Mouse (Mus musculus) lung, postnatal 4 days (tissue): ENCODE measurements around the gene Thrsp.
"Not testable (repeated sequence)": the region's sequence is repeated elsewhere in the genome, so short reads cannot be mapped to it uniquely, and the experiment has no call there.

Source experiments
- DNase-seq, 2 experiments: peaks; one replicate each; pipeline ENCODE4 v3.0.0; 2021

Gene Thrsp

GRCm38 (mm10) chr7:97416906-97417777, at the start of gene Thrsp:
Gene Thrsp (minus strand): TSS chr7:97417730.
- DNase-seq = peak; percentile 50 to 62

DNA sequence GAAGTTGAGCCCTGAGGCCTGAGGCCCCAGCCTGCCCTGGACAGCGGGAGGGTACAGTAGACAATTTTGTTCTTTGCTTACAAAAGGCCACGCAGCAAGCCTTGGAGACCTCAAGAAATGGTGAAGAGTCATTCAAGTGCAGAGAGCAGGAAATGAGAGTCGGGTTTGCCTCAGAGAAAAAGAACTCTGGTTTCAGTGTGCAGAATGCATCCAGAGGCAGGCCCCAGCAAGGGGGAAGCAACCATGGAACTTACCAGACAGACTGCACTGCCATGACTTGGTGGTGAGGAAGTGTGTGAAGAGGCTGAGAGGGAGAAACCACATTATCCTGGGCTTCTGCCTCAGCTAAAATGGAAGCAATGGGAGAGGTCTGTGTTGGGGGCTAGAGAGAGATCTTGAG, 38.0 kb upstream of the Thrsp start:
- no peak for DNase-seq

- DNase-seq = no peak
Measured at GRCm38 (mm10) chr7:97454795-97455194, 37.3 kb upstream of the Thrsp start.

DNA sequence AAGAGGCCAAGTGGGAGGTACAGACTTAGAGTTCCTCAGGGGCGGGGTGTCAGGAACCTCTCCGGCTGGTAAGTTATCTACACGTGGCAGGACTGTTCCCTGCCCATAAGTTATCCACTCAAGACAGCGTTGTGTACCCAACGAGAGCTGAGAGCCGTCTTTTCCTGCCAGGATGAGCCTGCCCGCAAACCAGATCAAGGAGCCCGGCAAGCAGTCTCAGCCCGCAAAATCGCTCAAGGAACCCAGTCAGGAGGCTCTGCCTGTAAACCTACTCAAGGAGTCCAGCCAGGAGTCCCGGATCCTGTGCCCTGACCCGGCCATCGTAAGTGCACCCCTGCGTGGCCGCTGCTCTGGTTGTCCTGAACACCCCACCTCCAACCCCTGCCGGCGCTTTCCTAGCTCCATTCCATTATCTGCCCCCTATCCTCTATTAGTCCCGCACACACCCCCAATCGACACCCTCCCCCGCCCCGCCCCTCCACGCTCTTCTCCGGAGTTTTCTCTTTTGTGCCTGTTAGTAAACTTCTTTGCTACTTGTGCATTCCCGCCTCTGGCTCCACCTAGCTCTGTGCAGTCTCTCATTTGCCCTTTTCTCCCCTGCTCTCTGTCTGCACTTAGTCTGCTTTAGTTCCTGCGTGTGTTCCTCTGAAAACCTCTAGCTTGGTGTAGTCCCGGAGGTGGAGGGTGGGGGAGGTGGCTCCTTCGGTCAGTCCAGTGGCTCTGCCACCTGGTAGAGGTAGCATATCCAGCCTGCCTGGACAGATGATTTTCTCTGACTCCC, 35.8 kb upstream of the Thrsp start:
- peak; percentile 41 to 44 for DNase-seq

GRCm38 (mm10) chr7:97452196-97452595, 34.7 kb upstream of the Thrsp start:
- DNase-seq = no peak

DNA sequence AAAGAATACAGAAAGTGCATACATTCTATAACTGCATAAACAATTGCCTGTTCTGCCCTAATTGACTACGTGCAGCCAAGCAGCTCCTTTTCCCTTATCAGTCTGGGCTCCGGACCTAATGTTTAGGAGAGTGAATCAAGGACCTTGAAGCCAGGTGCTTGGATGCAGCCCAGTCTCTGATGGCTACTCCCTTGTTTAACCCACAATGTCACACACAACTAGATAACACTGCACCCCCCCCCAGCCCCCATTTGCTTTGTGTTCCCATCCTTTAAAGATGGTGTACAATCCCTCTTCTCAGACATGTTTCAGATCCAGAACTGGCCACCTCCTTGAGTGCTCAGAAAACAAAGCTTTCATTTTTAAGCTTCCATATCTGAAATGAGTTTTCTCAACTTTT, 33.5 kb upstream of the Thrsp start, which contains the start of gene Kctd14:
Gene Kctd14 (plus strand): TSS at position 301 of the 400 bp plus-strand sequence.
- not testable (repeated sequence) for DNase-seq

- no peak for DNase-seq
Measured at GRCm38 (mm10) chr7:97447050-97447531, 29.6 kb upstream of the Thrsp start.

DNA sequence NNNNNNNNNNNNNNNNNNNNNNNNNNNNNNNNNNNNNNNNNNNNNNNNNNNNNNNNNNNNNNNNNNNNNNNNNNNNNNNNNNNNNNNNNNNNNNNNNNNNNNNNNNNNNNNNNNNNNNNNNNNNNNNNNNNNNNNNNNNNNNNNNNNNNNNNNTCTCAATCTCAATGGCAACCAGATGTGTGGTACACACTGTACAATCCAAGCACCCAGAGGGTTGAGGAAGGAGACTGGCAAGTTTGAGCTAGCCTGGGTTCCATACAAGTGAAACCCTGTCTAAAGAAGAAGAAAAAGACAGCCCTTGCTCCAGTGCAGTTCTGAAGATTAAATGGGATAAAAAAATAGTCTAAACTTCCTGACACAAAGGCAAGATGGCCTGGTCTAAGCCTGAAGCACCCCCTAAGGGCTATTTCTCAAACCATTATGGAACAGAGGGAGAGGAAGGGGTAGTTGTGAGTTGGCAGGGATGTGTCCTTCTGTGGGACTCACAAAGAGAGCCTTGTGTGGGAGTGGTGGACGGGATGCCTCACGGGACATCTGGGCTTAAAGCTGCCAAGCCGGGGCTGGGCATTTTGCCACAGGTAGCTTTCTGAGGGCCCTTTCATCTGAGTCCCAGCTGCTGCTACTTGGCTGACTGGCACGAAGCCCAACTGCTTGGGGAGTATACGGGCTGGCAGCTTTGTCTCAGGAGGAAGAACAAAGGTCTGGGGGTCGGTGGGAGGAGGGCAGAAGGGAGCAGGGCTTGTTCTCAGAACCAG, 28.8 kb upstream of the Thrsp start:
- DNase-seq = peak; percentile 87 to 92

GRCm38 (mm10) chr7:97438986-97439385, 21.5 kb upstream of the Thrsp start:
- no peak for DNase-seq

DNA sequence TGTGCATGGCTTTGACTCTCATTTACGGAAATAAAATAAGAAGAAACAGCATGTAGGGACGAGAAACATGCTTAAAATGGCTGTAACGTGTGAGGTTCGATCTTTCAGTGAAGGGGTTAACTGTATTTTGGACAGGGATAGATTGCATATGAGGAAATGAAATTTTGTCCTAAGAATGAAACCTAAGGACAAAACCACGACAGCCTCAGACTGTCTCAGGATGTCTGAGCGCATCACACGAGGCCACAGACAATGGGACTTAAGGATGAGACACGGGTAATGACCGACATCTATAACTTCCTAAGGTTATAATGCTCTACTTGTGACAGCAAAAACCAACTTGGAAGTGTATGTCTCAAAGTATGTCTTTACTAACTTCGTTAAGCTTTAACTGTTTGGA, 17.0 kb upstream of the Thrsp start:
- no peak for DNase-seq

GRCm38 (mm10) chr7:97433517-97433916, 16.0 kb upstream of the Thrsp start:
- not testable (repeated sequence) for DNase-seq

- no peak for DNase-seq
Measured at GRCm38 (mm10) chr7:97429705-97430104, 12.2 kb upstream of the Thrsp start.

- DNase-seq = no peak
Measured at GRCm38 (mm10) chr7:97427778-97428420, 10.4 kb upstream of the Thrsp start.

DNA sequence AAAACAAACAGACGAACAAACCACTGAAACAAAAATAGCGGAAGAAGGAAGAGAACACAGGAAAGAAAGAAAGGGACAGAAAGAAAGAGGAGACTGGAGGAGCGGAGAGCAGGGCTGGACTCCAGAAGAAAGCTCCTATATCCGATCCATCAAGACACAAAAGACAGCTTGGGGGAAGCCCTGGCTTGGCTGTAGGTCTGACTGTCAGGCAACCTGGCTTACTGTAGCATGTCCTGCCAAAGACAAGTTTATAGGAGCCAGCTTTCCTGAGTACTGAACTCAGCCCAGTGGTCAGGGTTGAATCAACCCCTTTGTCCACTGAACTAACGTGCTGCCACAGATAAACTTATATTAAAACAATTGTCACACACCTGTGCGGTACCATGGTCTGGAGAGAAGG, 9.8 kb upstream of the Thrsp start:
- DNase-seq = no peak

- peak in 1 of 2 experiments; percentile 31 for DNase-seq
Measured at GRCm38 (mm10) chr7:97426566-97426965, 9.0 kb upstream of the Thrsp start.

- peak; percentile 84 to 92 for DNase-seq
Measured at GRCm38 (mm10) chr7:97424621-97425245, 7.2 kb upstream of the Thrsp start.

- DNase-seq = no peak
Measured at GRCm38 (mm10) chr7:97423754-97424153, 6.2 kb upstream of the Thrsp start.

- peak in 1 of 2 experiments; percentile 46 for DNase-seq
Measured at GRCm38 (mm10) chr7:97420958-97421651, 3.6 kb upstream of the Thrsp start.

- no peak for DNase-seq
Measured at GRCm38 (mm10) chr7:97420406-97420805, 2.9 kb upstream of the Thrsp start.

DNA sequence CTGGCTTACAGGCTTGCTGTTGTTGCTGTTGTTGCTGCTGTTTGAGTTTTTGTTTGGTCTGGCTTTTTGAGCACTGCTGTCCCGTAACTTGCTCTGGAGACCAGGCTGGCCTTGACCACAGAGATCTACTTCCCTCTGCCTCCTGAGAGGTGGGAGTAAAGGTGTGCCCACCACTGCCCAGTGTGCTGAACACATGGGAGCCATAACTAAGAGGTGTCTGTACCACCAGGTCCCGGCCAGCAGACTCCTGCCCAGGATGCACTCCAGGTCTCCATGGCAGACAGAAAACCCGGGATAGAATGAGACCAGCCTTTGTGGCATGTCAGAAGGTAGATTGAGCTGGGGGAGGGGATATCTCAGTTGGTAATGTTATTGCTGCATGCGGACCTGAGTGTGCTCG, 1.6 kb upstream of the Thrsp start:
- no peak for DNase-seq

DNA sequence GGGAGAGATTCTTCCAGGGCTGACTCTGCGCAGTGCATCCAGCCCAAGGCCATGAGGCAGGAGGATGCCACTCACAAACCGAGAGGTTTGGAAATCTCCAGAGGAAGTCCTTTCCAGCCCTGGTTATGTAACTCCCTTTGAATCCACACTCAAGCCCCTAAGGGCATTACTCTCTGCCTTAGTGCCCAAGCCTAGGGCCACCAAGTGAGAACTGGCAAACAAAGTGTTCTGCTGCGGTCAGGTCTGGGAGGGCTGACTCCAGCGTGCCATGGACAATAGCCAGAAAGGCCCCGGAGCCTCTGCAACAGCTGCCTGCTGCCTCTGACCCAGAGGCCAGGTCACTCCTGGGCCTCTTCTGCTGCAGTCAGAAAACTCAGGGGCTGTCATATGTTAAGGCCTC, 1.2 kb upstream of the Thrsp start:
- DNase-seq = peak; percentile 41 to 71
